Mouse (Mus musculus) C2C12 (cell line): ENCODE measurements at regions not wholly inside any gene's neighbourhood (a gene's known extent, or its start where the extent isn't known, plus 50 kb on each side); places are given as distances from the start of the nearest gene placed in this dataset.

Experiments used
- CEBPB ChIP-seq: IDR thresholded peaks from one replicate; pipeline ENCODE4 v1.6.1; 2011; ENCODE audit warnings: low read depth, mild to moderate bottlenecking, control low read depth, moderate library complexity
- CTCF ChIP-seq: IDR thresholded peaks from one replicate; pipeline ENCODE4 v1.5.1; 2011; ENCODE audit not compliant: control insufficient read depth, insufficient read depth, insufficient read length
- FOSL1 ChIP-seq: IDR thresholded peaks from one replicate; pipeline ENCODE4 v1.8.0; 2011; ENCODE audit warnings: mild to moderate bottlenecking, low read length; ENCODE audit not compliant: poor library complexity, insufficient read depth, severe bottlenecking
- MAX ChIP-seq: IDR thresholded peaks from one replicate; pipeline ENCODE4 v1.6.1; 2011; ENCODE audit warnings: mild to moderate bottlenecking, control low read depth
- MYOD1 ChIP-seq: IDR thresholded peaks from one replicate; pipeline ENCODE4 v1.6.1; 2011; ENCODE audit warnings: low read depth; ENCODE audit not compliant: control insufficient read depth, insufficient read length
- MYOG ChIP-seq: IDR thresholded peaks from one replicate; pipeline ENCODE4 v1.6.1; 2011; ENCODE audit not compliant: control insufficient read depth, insufficient read length; ENCODE audit errors: extremely low read depth
- USF1 ChIP-seq: IDR thresholded peaks from one replicate; pipeline ENCODE4 v1.6.1; 2011; ENCODE audit warnings: low read depth, mild to moderate bottlenecking, control low read depth, moderate library complexity

- TF ChIP-seq MAX: peak; percentile 50
- no peak for TF ChIP-seq CTCF
- TF ChIP-seq USF1: no peak
- no peak for TF ChIP-seq MYOG
- peak; percentile 77 for TF ChIP-seq FOSL1
- TF ChIP-seq MYOD1: peak; percentile 65
- TF ChIP-seq CEBPB: peak; percentile 73
Observed at GRCm38 (mm10) chr9:62624562-62625044, 53.0 kb upstream of the Itga11 start.
